Mouse (Mus musculus): Measurements from ENCODE around the gene Prom1. TPM values are rescaled to one million over a fixed set of nuclear protein-coding genes. Genes with fewer than 3 reads are reported as not detected.

Gene Prom1
- polyA plus RNA-seq, 1 experiment from 2014 or later = 36.8 TPM

- Histone ChIP-seq H3K27ac (replicated peaks) (no peak overlapping the region), H3K36me3 (no peaks in the 10 kb centered on the region), H3K27me3 (no peaks in the 10 kb centered on the region), H3K4me2 (no peak overlapping the region), H3K4me1 (replicated peaks) (no peaks in the 10 kb centered on the region), H3K9ac (no peak overlapping the region), H3K9me3 (no peaks in the 10 kb centered on the region), H3K4me3 (no peak overlapping the region)
- 56% methylated on average over 6 of the region's 6 CpGs for WGBS
- no peak for ATAC-seq (ENCODE audit: low FRiP score, low read depth)
Observed at GRCm38 (mm10) chr5:43990316-43990715, 111.5 kb downstream of the Prom1 start.

GRCm38 (mm10) chr5:43989017-43989416 lies 112.8 kb downstream of the Prom1 start:
- Histone ChIP-seq H3K9ac (no peak overlapping the region), H3K4me3 (no peak overlapping the region), H3K36me3 (no peaks in the 10 kb centered on the region), H3K4me1 (replicated peaks) (no peaks in the 10 kb centered on the region), H3K9me3 (no peaks in the 10 kb centered on the region), H3K27ac (replicated peaks) (no peak overlapping the region), H3K4me2 (no peak overlapping the region), H3K27me3 (no peaks in the 10 kb centered on the region)
- WGBS = 83% methylated on average over 5 of the region's 5 CpGs
- no peak for ATAC-seq (ENCODE audit: low FRiP score, low read depth)

- Histone ChIP-seq H3K27me3 (no peaks in the 10 kb centered on the region), H3K4me2 (no peak overlapping the region), H3K4me1 (replicated peaks) (no peaks in the 10 kb centered on the region), H3K4me3 (no peak overlapping the region), H3K9me3 (no peaks in the 10 kb centered on the region), H3K36me3 (no peaks in the 10 kb centered on the region), H3K27ac (replicated peaks) (no peak overlapping the region), H3K9ac (no peak overlapping the region)
- ATAC-seq (ENCODE audit: low FRiP score, low read depth) = no peak
Observed at GRCm38 (mm10) chr5:43986212-43986611, 115.6 kb downstream of the Prom1 start.

DNA sequence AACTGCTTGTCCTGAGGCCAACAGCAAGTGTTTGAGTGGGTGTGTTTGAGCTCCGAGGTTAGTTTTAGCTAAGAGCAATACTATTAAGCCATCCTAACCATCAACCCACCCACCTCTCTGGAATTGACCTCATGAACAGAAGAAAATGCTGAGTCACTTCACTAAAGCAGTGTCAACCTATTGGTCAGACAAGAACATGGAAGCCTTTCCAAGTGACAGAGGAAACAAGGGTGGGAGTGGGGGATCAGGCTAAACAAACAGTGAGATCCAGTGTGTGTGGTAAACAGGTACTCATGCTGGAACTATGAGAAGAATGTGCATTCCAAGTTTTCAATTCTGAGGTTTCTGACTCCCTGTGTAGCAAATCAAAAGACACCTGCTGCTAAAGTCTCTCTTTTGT lies 118.9 kb downstream of the Prom1 start:
- WGBS = 40% methylated on average over 1 of the region's 1 CpGs
- Histone ChIP-seq H3K9me3 (no peaks in the 10 kb centered on the region), H3K27me3 (no peaks in the 10 kb centered on the region), H3K9ac (no peak overlapping the region), H3K4me1 (replicated peaks) (no peaks in the 10 kb centered on the region), H3K4me2 (no peak overlapping the region), H3K4me3 (no peak overlapping the region), H3K36me3 (no peaks in the 10 kb centered on the region), H3K27ac (replicated peaks) (no peak overlapping the region)
- ATAC-seq (ENCODE audit: low FRiP score, low read depth) = no peak

DNA sequence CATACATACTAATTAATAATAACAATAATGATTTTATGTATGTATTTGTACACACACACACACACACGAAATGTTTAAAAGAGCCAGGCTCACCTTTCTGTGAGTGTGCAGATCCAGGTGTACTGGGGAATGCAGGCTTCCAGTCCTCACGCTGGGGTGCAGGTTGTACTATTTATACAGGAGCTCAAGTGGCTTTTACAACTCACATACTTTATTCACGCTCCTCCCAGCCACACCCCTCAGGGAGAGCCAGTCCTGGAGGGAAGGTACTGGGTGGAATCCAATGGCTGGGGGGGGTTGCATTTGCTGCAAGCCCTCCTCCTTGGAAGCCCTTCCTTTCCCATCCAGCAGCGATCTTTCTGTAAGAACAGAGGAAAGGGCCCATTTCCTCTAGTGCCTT lies 120.2 kb downstream of the Prom1 start, which contains the start of gene Fgfbp1:
Gene Fgfbp1 (minus strand): TSS at position 160 of the 400 bp plus-strand sequence.
- no peaks in the 10 kb centered on the region for H3K9me3 ChIP-seq
- ATAC-seq (ENCODE audit: low FRiP score, low read depth) = no peak
- WGBS = 59% methylated on average over 4 of the region's 4 CpGs
- no peak within 1 kb of the TSS for H3K27ac ChIP-seq (replicated peaks)
- no peak within 1 kb of the TSS for H3K9ac ChIP-seq
- H3K4me3 ChIP-seq = no peak within 1 kb of the TSS
- no peaks in the 10 kb centered on the region for H3K4me1 ChIP-seq (replicated peaks)
- no peaks in the 10 kb centered on the region for H3K27me3 ChIP-seq
- H3K4me2 ChIP-seq = no peak within 1 kb of the TSS
- H3K36me3 ChIP-seq = no peaks in the 10 kb centered on the region

- no peak overlapping the region for H3K4me2 ChIP-seq
- H3K27ac ChIP-seq (replicated peaks) = no peak overlapping the region
- no peak for ATAC-seq (ENCODE audit: low FRiP score, low read depth)
- 83% methylated on average over 2 of the region's 2 CpGs for WGBS
- no peak overlapping the region for H3K9ac ChIP-seq
- no peak overlapping the region for H3K4me3 ChIP-seq
- H3K9me3 ChIP-seq = no peaks in the 10 kb centered on the region
- H3K36me3 ChIP-seq = no peaks in the 10 kb centered on the region
- H3K27me3 ChIP-seq = no peaks in the 10 kb centered on the region
- H3K4me1 ChIP-seq (replicated peaks) = no peaks in the 10 kb centered on the region
Observed at GRCm38 (mm10) chr5:43980397-43980796, 121.4 kb downstream of the Prom1 start.

DNA sequence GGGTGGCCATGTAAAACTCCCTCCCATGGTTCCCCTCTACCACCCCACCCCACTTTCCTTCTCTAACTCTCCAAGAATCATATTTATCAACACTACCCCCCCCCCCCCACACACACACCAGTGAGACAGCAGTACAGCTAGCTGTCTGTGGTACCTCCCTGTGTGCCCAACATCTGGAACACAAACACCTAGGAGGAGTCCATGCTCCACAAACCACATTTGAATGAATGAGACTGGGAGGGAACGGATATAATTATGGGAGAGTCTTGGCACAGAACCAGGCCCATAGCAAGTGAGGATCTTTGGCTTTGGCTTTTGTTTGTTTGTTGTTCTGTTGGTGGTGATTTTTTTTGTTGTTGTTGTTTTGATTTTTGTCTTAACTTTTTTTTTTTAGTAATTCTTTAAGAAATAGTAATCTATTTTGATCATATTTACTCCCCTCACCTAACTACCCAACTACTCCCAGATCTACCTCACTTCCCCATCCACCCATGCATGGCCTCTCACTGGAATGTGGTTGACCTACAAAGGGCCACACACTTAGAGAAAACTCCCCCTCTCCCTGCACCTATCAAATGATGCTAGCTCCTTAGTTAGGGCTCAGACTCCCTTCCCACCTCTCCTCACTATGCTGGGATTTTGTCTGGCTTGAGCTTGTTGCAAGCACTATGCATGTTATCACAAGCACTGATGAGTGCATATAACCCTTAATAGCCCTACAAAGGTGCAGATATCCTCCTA lies 124.8 kb downstream of the Prom1 start:
- Histone ChIP-seq H3K4me1 (replicated peaks) (no peaks in the 10 kb centered on the region), H3K27ac (replicated peaks) (no peak overlapping the region), H3K4me2 (no peak overlapping the region), H3K9ac (no peak overlapping the region), H3K4me3 (no peak overlapping the region), H3K36me3 (no peaks in the 10 kb centered on the region), H3K9me3 (no peaks in the 10 kb centered on the region), H3K27me3 (no peaks in the 10 kb centered on the region)
- ATAC-seq (ENCODE audit: low FRiP score, low read depth) = no peak
- 52% methylated on average over 1 of the region's 1 CpGs for WGBS

DNA sequence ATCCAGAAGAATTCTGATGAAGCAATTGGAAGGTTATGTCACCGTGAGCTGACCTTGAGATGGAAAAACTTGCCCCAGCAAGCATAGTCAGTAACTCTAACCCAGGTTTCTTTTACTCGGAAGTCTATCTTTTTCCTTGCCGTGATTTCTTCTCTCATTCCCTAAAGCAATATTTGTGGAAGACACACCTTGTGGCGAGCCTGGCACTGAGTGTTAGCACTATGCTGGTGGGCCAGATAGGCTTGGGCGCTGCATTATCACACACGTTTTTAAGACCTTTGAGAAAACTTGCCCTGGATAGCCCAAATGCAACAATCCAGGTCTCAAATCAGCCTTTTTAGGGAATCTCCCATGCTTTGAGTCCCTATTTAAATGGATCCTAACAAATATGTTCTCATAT lies 127.7 kb downstream of the Prom1 start:
- no peak for ATAC-seq (ENCODE audit: low FRiP score, low read depth)

GRCm38 (mm10) chr5:43971156-43971555 lies 130.7 kb downstream of the Prom1 start:
- H3K9me3 ChIP-seq = no peaks in the 10 kb centered on the region
- no peaks in the 10 kb centered on the region for H3K36me3 ChIP-seq
- no peak overlapping the region for H3K4me2 ChIP-seq
- H3K27me3 ChIP-seq = no peaks in the 10 kb centered on the region
- no peak for ATAC-seq (ENCODE audit: low FRiP score, low read depth)
- no peak overlapping the region for H3K4me3 ChIP-seq
- H3K9ac ChIP-seq = no peak overlapping the region
- WGBS = 77% methylated on average over 2 of the region's 2 CpGs
- H3K27ac ChIP-seq (replicated peaks) = no peak overlapping the region
- no peaks in the 10 kb centered on the region for H3K4me1 ChIP-seq (replicated peaks)

More for the DNA sequence above, 127.7 kb downstream of the Prom1 start:
- H3K4me2 ChIP-seq = no peak overlapping the region
- H3K27me3 ChIP-seq = no peaks in the 10 kb centered on the region
- WGBS = 88% methylated on average over 6 of the region's 6 CpGs
- no peak overlapping the region for H3K9ac ChIP-seq
- H3K9me3 ChIP-seq = no peaks in the 10 kb centered on the region
- H3K4me3 ChIP-seq = no peak overlapping the region
- no peak overlapping the region for H3K27ac ChIP-seq (replicated peaks)
- H3K4me1 ChIP-seq (replicated peaks) = no peaks in the 10 kb centered on the region
- H3K36me3 ChIP-seq = no peaks in the 10 kb centered on the region

GRCm38 (mm10) chr5:43970532-43970931 lies 131.3 kb downstream of the Prom1 start:
- Histone ChIP-seq H3K4me2 (no peak overlapping the region), H3K4me3 (no peak overlapping the region), H3K27me3 (no peaks in the 10 kb centered on the region), H3K9ac (no peak overlapping the region), H3K36me3 (no peaks in the 10 kb centered on the region), H3K27ac (replicated peaks) (no peak overlapping the region), H3K4me1 (replicated peaks) (no peaks in the 10 kb centered on the region), H3K9me3 (no peaks in the 10 kb centered on the region)
- WGBS = 89% methylated on average over 2 of the region's 2 CpGs
- no peak for ATAC-seq (ENCODE audit: low FRiP score, low read depth)

DNA sequence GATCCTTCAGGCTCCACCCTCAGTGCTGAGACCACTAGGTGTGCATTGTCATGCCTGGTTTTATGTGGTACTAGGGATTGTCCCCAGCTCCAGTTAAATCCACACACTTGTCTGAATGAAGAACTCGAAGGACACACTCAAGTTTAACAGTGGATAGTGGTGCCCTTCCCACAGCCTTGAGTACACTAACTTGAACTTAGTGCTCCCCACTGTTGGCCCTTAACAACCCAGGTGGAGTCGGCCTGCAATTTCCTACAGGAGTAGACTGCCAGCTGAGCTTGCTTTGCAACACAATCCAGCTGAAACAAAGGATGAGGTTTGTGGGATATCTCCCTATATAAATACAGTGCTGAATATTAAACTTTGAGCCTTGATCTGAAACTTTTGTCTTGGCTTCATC lies 133.2 kb downstream of the Prom1 start:
- H3K36me3 ChIP-seq = no peaks in the 10 kb centered on the region
- no peak overlapping the region for H3K27ac ChIP-seq (replicated peaks)
- H3K4me2 ChIP-seq = no peak overlapping the region
- no peaks in the 10 kb centered on the region for H3K4me1 ChIP-seq (replicated peaks)
- no peaks in the 10 kb centered on the region for H3K27me3 ChIP-seq
- H3K9ac ChIP-seq = no peak overlapping the region
- H3K4me3 ChIP-seq = no peak overlapping the region
- no peaks in the 10 kb centered on the region for H3K9me3 ChIP-seq
- WGBS = 65% methylated on average over 2 of the region's 2 CpGs
- ATAC-seq (ENCODE audit: low FRiP score, low read depth) = no peak

DNA sequence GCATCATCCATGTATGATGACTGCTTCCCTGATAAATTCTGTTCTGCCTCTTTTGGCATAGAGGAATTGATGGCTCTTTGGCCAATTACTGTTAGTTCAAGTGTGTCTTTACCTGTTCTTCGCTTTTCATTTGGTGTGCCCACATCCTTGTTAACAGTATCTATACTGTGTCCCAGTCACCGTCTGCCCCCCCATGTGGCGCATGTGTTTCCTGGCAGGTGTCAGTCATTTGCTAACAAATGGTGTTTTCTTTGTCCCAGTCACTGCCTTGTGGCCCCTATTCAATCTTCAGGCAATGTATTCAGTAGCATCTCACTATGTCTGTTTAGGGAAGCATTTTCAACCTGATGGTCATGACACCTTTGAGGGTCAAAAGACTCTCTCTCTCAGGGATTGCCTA lies 140.8 kb downstream of the Prom1 start:
- Histone ChIP-seq H3K36me3 (no peaks in the 10 kb centered on the region), H3K27me3 (no peaks in the 10 kb centered on the region), H3K4me2 (no peak overlapping the region), H3K4me3 (no peak overlapping the region), H3K4me1 (replicated peaks) (no peaks in the 10 kb centered on the region), H3K9me3 (no peaks in the 10 kb centered on the region), H3K27ac (replicated peaks) (no peak overlapping the region), H3K9ac (no peak overlapping the region)
- 88% methylated on average over 3 of the region's 3 CpGs for WGBS
- ATAC-seq (ENCODE audit: low FRiP score, low read depth) = no peak

DNA sequence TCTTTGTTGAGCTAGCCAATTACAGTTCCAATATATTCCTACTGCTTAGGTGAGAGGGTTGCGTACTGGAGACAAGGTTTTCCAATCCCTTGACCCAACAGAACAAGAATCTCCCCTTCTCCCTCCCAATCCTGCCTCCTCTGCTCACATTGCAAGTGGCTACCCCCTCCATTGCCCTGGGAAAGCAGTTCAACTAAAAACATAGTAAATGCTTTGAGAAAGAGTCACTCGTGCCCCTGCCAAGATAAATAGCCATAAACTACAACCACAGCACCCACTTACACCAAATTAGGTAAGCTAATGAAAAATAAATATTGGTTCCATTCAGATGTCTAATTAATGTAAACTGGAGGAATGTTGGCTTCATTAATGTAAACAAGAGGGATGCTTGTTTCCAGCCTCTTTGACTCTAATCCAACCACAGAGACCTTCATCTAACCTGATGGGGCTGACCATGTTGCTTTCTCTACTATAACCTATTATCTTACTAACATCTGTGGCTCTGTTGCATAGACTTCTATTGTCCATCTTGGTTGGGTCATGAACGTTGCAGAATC lies 141.9 kb downstream of the Prom1 start:
- Histone ChIP-seq H3K9me3 (no peaks in the 10 kb centered on the region), H3K9ac (no peak overlapping the region), H3K4me2 (no peak overlapping the region), H3K4me3 (no peak overlapping the region), H3K4me1 (replicated peaks) (no peaks in the 10 kb centered on the region), H3K27me3 (no peaks in the 10 kb centered on the region), H3K27ac (replicated peaks) (no peak overlapping the region), H3K36me3 (no peaks in the 10 kb centered on the region)
- no peak for ATAC-seq (ENCODE audit: low FRiP score, low read depth)
- 88% methylated on average over 3 of the region's 3 CpGs for WGBS

All from hindbrain, embryonic 15.5 days (tissue).